8 mouse cellular contexts compared by ENCODE assay signal in the genomic region with DNA sequence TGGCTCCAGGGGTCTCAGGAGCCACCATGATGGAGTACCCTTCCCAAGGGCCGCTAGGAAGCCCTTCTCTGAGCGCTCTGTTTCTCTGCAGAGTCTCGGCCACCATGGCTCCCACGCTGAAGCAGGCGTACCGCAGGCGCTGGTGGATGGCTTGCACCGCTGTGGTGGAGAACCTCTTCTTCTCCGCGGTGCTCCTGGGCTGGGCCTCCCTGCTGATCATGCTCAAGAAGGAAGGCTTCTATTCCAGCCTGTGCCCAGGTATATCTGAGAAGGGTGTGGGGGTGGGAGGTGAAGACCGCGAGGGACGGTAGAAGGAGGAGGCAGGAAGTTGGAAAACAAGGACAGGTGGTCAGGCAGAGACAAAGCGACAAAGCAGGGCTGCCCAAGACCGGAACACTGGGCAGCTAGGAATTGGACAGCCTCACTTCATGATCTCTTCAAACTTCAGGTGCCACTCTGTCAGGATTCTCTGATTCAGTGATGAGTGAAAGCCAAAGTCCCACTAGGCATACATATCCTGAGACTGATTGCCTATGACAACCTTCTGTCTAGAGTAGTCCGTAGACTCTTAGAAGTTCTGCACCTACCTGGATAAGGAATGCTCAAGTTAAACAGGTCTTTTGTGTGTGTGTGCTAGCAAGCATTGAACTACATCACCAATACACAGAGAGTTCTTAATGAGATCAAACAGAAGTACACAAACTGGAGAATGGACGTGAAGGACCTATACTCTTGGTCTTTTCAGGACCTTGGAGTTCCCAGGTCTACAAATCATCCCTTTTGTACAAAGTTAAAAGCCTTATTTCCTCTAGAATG. TPM values are rescaled to one million over a fixed set of nuclear protein-coding genes. Genes with fewer than 3 reads are reported as not detected.
DNase-seq lines count a peak whose midpoint lies in the region; ATAC-seq and TF ChIP-seq lines count a peak whose summit lies in the region.

No protein-coding gene starts in this region.

- DNase-seq in lung, postnatal 0 days (ENCODE audit: low spot score) = no peak
- DNase-seq in lung, postnatal 25 days (ENCODE audit: low spot score) = no peak
- no peak for DNase-seq in B cell, adult 2 months
- no peak for DNase-seq in spleen, postnatal 4 days (ENCODE audit: low spot score in 2 of 2)
- no peak for DNase-seq in thymus, postnatal 0 days (ENCODE audit: low spot score)

- no peaks in the 10 kb centered on the region for H3K9me3 ChIP-seq in lung, postnatal 0 days (ENCODE audit: low read length)
- peaks cover 2% of the 10 kb centered on the region for H3K9me3 ChIP-seq in erythroblast, embryonic 14.5 days (ENCODE audit: control insufficient read depth, low read length)
- no peaks in the 10 kb centered on the region for H3K9me3 ChIP-seq in limb, embryonic 13.5 days

- peak overlapping the region; percentile 58 for H3K4me3 ChIP-seq in lung, postnatal 0 days (ENCODE audit: low read depth, low read length)
- peak overlapping the region; percentile 74 for H3K4me3 ChIP-seq in erythroblast, embryonic 14.5 days (replicated peaks)
- H3K4me3 ChIP-seq in limb, embryonic 13.5 days = peak overlapping the region; percentile 73
- H3K4me3 ChIP-seq in small intestine, adult 2 months (ENCODE audit: low read depth, low read length) = peak overlapping the region; percentile 64

- H3K36me3 ChIP-seq in lung, postnatal 0 days (ENCODE audit: insufficient read depth, low read length) = no peaks in the 10 kb centered on the region
- peaks cover 65% of the 10 kb centered on the region for H3K36me3 ChIP-seq in erythroblast, embryonic 14.5 days (ENCODE audit: control insufficient read depth)
- peaks cover 7% of the 10 kb centered on the region; the same call in 1 of the 2 replicates for H3K36me3 ChIP-seq in limb, embryonic 13.5 days
- no peaks in the 10 kb centered on the region for H3K36me3 ChIP-seq in small intestine, adult 2 months (ENCODE audit: control insufficient read depth, insufficient read depth, low read length)

- peak overlapping the region; percentile 80 for H3K4me2 ChIP-seq in lung, postnatal 0 days (replicated peaks; ENCODE audit: low read depth, low read length)
- peak overlapping the region; percentile 95 for H3K4me2 ChIP-seq in limb, embryonic 13.5 days (replicated peaks)

- no peak for TF ChIP-seq EP300 in lung, postnatal 0 days (IDR thresholded peaks at IDR 0.05)

- 0 out of 2 replicates have a peak, but pooled peaks cover 3% of the 10 kb centered on the region for H3K27me3 ChIP-seq in lung, postnatal 0 days (replicated peaks; ENCODE audit: insufficient read depth, low read length)
- peaks cover 14% of the 10 kb centered on the region for H3K27me3 ChIP-seq in erythroblast, embryonic 14.5 days (ENCODE audit: control insufficient read depth)
- H3K27me3 ChIP-seq in limb, embryonic 13.5 days = peaks cover 11% of the 10 kb centered on the region
- H3K27me3 ChIP-seq in small intestine, adult 2 months (ENCODE audit: control insufficient read depth, insufficient read depth, low read length) = peaks cover 29% of the 10 kb centered on the region

- H3K4me1 ChIP-seq in lung, postnatal 0 days (ENCODE audit: insufficient read depth, low read depth, low read length) = peaks cover 7% of the 10 kb centered on the region; the same call in 1 of the 2 replicates
- peaks cover 61% of the 10 kb centered on the region for H3K4me1 ChIP-seq in erythroblast, embryonic 14.5 days (ENCODE audit: control insufficient read depth)
- H3K4me1 ChIP-seq in limb, embryonic 13.5 days = peaks cover 31% of the 10 kb centered on the region
- H3K4me1 ChIP-seq in small intestine, adult 2 months (ENCODE audit: control insufficient read depth, insufficient read depth, insufficient read length, low read length) = peaks cover 16% of the 10 kb centered on the region

- no peak for TF ChIP-seq CTCF in lung, postnatal 0 days (IDR thresholded peaks at IDR 0.05)
- no peak for TF ChIP-seq CTCF in small intestine, adult 2 months (IDR thresholded peaks at IDR 0.05; ENCODE audit: extremely low read depth, insufficient read length, insufficient replicate concordance, low read depth, low read length)

- 7% methylated on average over 17 of the region's 17 CpGs for WGBS in lung, postnatal 0 days
- WGBS in limb, embryonic 13.5 days = 6% methylated on average over 17 of the region's 17 CpGs
- WGBS in small intestine, adult 2 months = 10% methylated on average over 17 of the region's 17 CpGs

- TF ChIP-seq POLR2A in small intestine, adult 2 months (IDR thresholded peaks at IDR 0.05; ENCODE audit: low read depth, low read length) = no peak

- peak overlapping the region; percentile 71 for H3K9ac ChIP-seq in lung, postnatal 0 days (replicated peaks; ENCODE audit: low read depth)
- peak overlapping the region; percentile 81 for H3K9ac ChIP-seq in limb, embryonic 13.5 days

- peak; percentile 4; the same call in 1 of the 2 replicates for ATAC-seq in lung, postnatal 0 days
- 0 out of 2 replicates have a peak, but pooled peaks have one; percentile 3 for ATAC-seq in limb, embryonic 13.5 days (ENCODE audit: low FRiP score, low read depth)

- H3K27ac ChIP-seq in lung, postnatal 0 days (ENCODE audit: low read length) = 0 out of 2 replicates have a peak overlapping the region, but pooled peaks have one; percentile 74
- H3K27ac ChIP-seq in limb, embryonic 13.5 days = peak overlapping the region; percentile 90
- no peak overlapping the region for H3K27ac ChIP-seq in small intestine, adult 2 months (ENCODE audit: insufficient read depth, low read depth, low read length)

RNA-seq across cellular contexts. Expression of a gene that starts 2.3 kb away (rescaled TPM):
- polyA plus RNA-seq in lung, postnatal 0 days (2015; fragmentation: Nextera tagmentation; extraction: Ambion mirVana) = 4.9 and 6.6 TPM in 2 replicates
- 20.3 and 29.2 TPM in 2 replicates for polyA plus RNA-seq in erythroblast, embryonic 14.5 days (2012)
- 16.8 and 18.9 TPM in 2 replicates for polyA plus RNA-seq in limb, embryonic 13.5 days (2015; fragmentation: Nextera tagmentation; extraction: Ambion mirVana)
- polyA plus RNA-seq in small intestine, adult 2 months (2012; rRNA removed) = 1.8 and 4.4 TPM in 2 replicates
- 19.7 and 22.7 TPM in 2 replicates for polyA plus RNA-seq in thymus, postnatal 0 days (2015; fragmentation: Nextera tagmentation; extraction: Ambion mirVana)

RNA-seq across cellular contexts. Expression of a gene that starts 14.2 kb away (rescaled TPM):
- 24.2 and 28.5 TPM in 2 replicates for polyA plus RNA-seq in lung, postnatal 0 days (2015; fragmentation: Nextera tagmentation; extraction: Ambion mirVana)
- 0.90 and 0.99 TPM in 2 replicates for polyA plus RNA-seq in erythroblast, embryonic 14.5 days (2012)
- polyA plus RNA-seq in limb, embryonic 13.5 days (2015; fragmentation: Nextera tagmentation; extraction: Ambion mirVana) = 47.8 and 51.3 TPM in 2 replicates
- polyA plus RNA-seq in small intestine, adult 2 months (2012; rRNA removed) = 28.6 and 32.0 TPM in 2 replicates
- 35.6 and 38.9 TPM in 2 replicates for polyA plus RNA-seq in thymus, postnatal 0 days (2015; fragmentation: Nextera tagmentation; extraction: Ambion mirVana)

RNA-seq across cellular contexts. Expression of a gene that starts 18.5 kb away (rescaled TPM):
- 0.44 and 0.53 TPM in 2 replicates for polyA plus RNA-seq in lung, postnatal 0 days (2015; fragmentation: Nextera tagmentation; extraction: Ambion mirVana)
- 0.08 and 0.09 TPM in 2 replicates for polyA plus RNA-seq in erythroblast, embryonic 14.5 days (2012)
- polyA plus RNA-seq in limb, embryonic 13.5 days (2015; fragmentation: Nextera tagmentation; extraction: Ambion mirVana) = 0.14 and 0.27 TPM in 2 replicates
- polyA plus RNA-seq in small intestine, adult 2 months (2012; rRNA removed) = 0.06 TPM in 1 of 2 replicates, not detected in the other
- 0.38 and 0.44 TPM in 2 replicates for polyA plus RNA-seq in thymus, postnatal 0 days (2015; fragmentation: Nextera tagmentation; extraction: Ambion mirVana)

RNA-seq across cellular contexts. Expression of a gene that starts 42.3 kb away (rescaled TPM):
- 83.7 and 85.6 TPM in 2 replicates for polyA plus RNA-seq in lung, postnatal 0 days (2015; fragmentation: Nextera tagmentation; extraction: Ambion mirVana)
- 9.9 and 22.9 TPM in 2 replicates for polyA plus RNA-seq in erythroblast, embryonic 14.5 days (2012)
- polyA plus RNA-seq in limb, embryonic 13.5 days (2015; fragmentation: Nextera tagmentation; extraction: Ambion mirVana) = 31.8 and 32.9 TPM in 2 replicates
- polyA plus RNA-seq in small intestine, adult 2 months (2012; rRNA removed) = 28.6 and 85.7 TPM in 2 replicates
- polyA plus RNA-seq in thymus, postnatal 0 days (2015; fragmentation: Nextera tagmentation; extraction: Ambion mirVana) = 39.1 and 45.5 TPM in 2 replicates

RNA-seq across cellular contexts. Expression of a gene that starts 45.6 kb away (rescaled TPM):
- 0.62 and 1.1 TPM in 2 replicates for polyA plus RNA-seq in lung, postnatal 0 days (2015; fragmentation: Nextera tagmentation; extraction: Ambion mirVana)
- polyA plus RNA-seq in erythroblast, embryonic 14.5 days (2012) = not detected in 2 replicates
- polyA plus RNA-seq in limb, embryonic 13.5 days (2015; fragmentation: Nextera tagmentation; extraction: Ambion mirVana) = 0.65 and 1.1 TPM in 2 replicates
- 4.8 and 11.8 TPM in 2 replicates for polyA plus RNA-seq in small intestine, adult 2 months (2012; rRNA removed)
- 0.10 and 0.22 TPM in 2 replicates for polyA plus RNA-seq in thymus, postnatal 0 days (2015; fragmentation: Nextera tagmentation; extraction: Ambion mirVana)

Comparison
In these comparisons a context has a peak if more than half of its experiments do, and no peak if none do; other contexts are left out.
1. RNA of a gene that starts 14.2 kb away (polyA plus RNA-seq): 47.8 to 51.3 TPM in limb, embryonic 13.5 days, 35.6 to 38.9 TPM in thymus, postnatal 0 days, 28.6 to 32.0 TPM in small intestine, adult 2 months and 24.2 to 28.5 TPM in lung, postnatal 0 days; 0.90 to 0.99 TPM in erythroblast, embryonic 14.5 days; every median in the first group is over 10 times any median in the second.
2. Peak in every context shown above with its lines, with median percentiles within 50 percentile points of each other: H3K4me3 ChIP-seq.